Mouse (Mus musculus) bone marrow macrophage, adult 2 months (primary cell): ENCODE data around the gene Bcap31.

Source experiments
- CTCF ChIP-seq: IDR thresholded peaks from 2 replicates; pipeline ENCODE4 v1.5.1; 2012; ENCODE audit warnings: low read depth, mild to moderate bottlenecking, low read length, moderate library complexity
- POLR2A ChIP-seq: IDR thresholded peaks from 2 replicates; pipeline ENCODE4 v1.6.1; 2012; ENCODE audit warnings: mild to moderate bottlenecking, low read depth, low read length, borderline replicate concordance

DNA sequence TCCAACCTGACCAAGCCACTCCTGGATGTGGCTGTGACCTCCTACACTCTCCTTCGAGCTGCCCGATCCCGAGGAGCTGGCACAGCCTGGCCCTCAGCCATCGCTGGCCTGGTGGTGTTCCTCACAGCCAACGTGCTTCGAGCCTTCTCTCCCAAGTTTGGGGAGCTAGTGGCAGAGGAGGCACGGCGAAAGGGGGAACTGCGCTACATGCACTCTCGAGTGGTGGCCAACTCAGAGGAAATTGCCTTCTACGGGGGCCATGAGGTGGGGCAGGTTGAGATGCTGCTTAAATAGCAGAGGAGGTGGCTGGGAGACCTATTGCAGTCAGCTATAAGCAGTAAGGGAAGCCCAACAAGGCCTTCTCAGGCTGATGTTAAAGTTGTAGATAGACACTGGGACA lies 1.7 kb upstream of the Bcap31 start:
- TF ChIP-seq CTCF: no peak
- no peak for TF ChIP-seq POLR2A
